Mouse (Mus musculus) kidney, postnatal 25 days (tissue): ENCODE measurements at regions not wholly inside any gene's neighbourhood (a gene's known extent, or its start where the extent isn't known, plus 50 kb on each side); places are given as distances from the start of the nearest gene placed in this dataset.

Experiments
- DNase-seq, 2 experiments: peaks; one replicate each; pipeline ENCODE4 v3.0.0; 2021; ENCODE audit warnings: mixed read lengths in 2 of 2

DNA sequence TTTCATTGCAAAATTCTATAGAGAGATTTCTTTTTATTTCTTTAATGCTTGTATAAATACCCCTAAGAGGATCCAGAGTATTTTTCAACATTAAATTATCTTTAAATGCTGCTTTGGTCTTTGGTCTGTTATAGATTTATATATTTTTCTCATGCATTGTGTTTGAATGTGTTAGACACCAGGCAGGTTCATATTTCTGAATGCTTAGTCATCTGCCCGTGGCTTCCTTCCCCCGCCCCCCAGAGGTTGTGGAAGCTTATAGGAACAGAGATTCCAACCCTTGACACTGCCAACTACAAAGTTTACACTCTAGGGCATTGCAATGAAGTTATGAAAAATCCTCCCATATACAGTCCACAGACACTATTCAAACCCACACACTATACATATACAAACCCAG, 1066.6 kb downstream of the Efnb2 start:
- DNase-seq = no peak

DNA sequence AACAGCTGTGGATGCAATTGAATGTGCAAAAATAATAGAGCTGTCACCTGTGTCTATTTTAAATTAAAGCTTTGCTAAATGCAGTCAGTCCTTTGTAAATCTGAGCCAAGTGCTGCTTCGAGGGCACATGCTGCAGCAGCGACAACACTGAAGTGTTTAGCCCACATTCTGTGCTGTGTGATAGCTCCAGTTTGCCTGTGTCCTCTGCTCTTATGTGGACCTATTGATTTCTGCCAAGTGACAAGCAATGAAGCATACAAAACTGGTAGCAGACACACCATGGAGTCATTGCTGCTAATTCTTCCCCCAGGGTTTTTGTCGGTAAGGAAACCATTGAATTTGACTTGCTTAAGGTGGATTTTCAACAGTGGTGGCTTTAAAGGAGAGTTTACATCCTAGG, 1085.4 kb downstream of the Efnb2 start:
- DNase-seq = no peak

DNA sequence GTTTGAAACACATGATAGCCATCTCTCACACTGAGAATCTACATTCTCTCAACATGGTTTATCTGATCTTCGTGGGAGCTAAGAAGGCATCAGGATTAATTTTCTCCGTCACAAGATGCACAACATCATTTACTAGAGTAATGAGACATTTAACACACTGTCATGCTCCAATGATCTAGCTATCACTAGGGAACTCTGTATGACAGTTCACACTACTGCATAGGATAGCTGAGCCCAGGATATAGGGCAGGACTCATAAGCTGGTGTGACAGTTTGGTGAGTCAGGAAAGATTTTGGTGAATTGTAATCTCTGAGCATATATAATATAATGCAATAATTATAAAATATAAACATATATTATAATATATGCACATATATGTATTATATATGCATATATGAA, 1100.4 kb downstream of the Efnb2 start:
- DNase-seq = no peak

DNA sequence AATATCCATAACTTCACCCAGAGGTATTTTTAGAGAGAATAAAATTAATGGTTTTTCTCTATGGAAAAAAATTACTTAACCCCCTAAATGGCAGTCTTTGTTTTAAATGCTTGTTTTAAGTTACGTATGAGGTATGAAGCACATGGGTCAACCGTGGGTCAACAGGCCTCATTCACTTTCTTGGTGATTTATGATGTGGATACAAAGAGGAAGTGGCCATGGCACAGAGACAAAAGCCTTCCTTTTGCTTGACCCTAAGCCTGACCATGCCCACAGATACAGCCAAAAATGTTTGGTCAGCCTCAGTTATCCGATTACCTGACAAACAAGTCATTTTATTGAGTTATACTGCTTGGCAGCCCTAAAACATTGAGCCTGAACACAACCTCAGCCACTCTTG, 1106.3 kb downstream of the Efnb2 start:
- DNase-seq = peak in 1 of 2 experiments; percentile 24
